ENCODE assay signal across 10 mouse cellular contexts in the genomic region with DNA sequence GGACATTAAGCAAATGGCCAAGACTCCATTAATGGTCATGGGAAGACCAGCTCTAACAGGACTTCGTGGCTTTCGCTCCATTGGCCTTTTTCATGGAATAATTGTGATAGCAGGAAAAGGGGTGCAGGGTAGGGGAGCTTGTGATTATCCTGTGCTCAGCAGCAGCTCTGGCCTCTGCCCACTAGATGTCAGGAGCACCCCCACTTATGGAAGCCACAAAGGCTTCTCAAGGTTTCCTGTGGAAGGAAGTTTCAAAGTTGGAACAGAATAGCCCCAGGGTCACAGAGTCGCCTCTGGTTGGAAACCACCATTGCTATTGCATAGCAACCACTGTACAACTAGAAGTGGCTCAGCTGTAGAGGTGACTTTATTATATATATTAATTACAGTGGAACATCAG. TPM values are rescaled to one million over a fixed set of nuclear protein-coding genes. Genes with fewer than 3 reads are reported as not detected.
DNase-seq lines count a peak whose midpoint lies in the region; ATAC-seq and TF ChIP-seq lines count a peak whose summit lies in the region.
"Had no signal": no experiment of that assay in that cellular context is flagged by ENCODE, and none has a peak within 500 bp of the region (broad histone marks: within the 10 kb centered on the region; RNA-seq: fewer than 3 reads in every experiment).

No protein-coding gene starts in this region.

- H3K27me3 ChIP-seq in hindbrain, postnatal 0 days (ENCODE audit: insufficient read depth, low read length), result no peaks in the 10 kb centered on the region
- H3K27me3 ChIP-seq in forebrain, embryonic 12.5 days, result no peaks in the 10 kb centered on the region

- H3K36me3 ChIP-seq in hindbrain, postnatal 0 days (ENCODE audit: insufficient read depth, low read length), result no peaks in the 10 kb centered on the region
- H3K36me3 ChIP-seq in forebrain, embryonic 12.5 days (replicated peaks), result peaks cover 16% of the 10 kb centered on the region

- TF ChIP-seq CTCF in hindbrain, postnatal 0 days (IDR thresholded peaks at IDR 0.05; ENCODE audit: low read depth), result peak; percentile 73

- peak; percentile 45; the same call in 1 of the 2 replicates for ATAC-seq in hindbrain, postnatal 0 days
- ATAC-seq in forebrain, embryonic 12.5 days (ENCODE audit: low FRiP score), result no peak

- no peaks in the 10 kb centered on the region for H3K4me1 ChIP-seq in hindbrain, postnatal 0 days (ENCODE audit: insufficient read depth, low read length)
- H3K4me1 ChIP-seq in forebrain, embryonic 12.5 days, result no peaks in the 10 kb centered on the region

- H3K9ac ChIP-seq in hindbrain, postnatal 0 days (replicated peaks; ENCODE audit: low read length), result no peak overlapping the region
- H3K9ac ChIP-seq in forebrain, embryonic 12.5 days, result no peak overlapping the region

- H3K27ac ChIP-seq in hindbrain, postnatal 0 days, result no peak overlapping the region
- H3K27ac ChIP-seq in forebrain, embryonic 12.5 days, result no peak overlapping the region

- DNase-seq in frontal cortex, postnatal 36 days (ENCODE audit: low spot score in 2 of 2), result peak; percentile 13 to 22
- DNase-seq in frontal cortex, postnatal 25 days (ENCODE audit: low spot score in 2 of 2), result no peak
- DNase-seq in A20 (ENCODE audit: low read depth, low spot score), result peak; percentile 12
- peak; percentile 60 for DNase-seq in cerebellum, adult 9-10 months
- peak; percentile 77 for DNase-seq in hindbrain, postnatal 0 days (ENCODE audit: low spot score)
- peak; percentile 42 for DNase-seq in lung, postnatal 36 days
- DNase-seq in urinary bladder, postnatal 14 days (ENCODE audit: low spot score), result no peak

- WGBS in hindbrain, postnatal 0 days, result 76% methylated on average over 3 of the region's 3 CpGs
- WGBS in forebrain, embryonic 12.5 days, result 90% methylated on average over 3 of the region's 3 CpGs

- no peaks in the 10 kb centered on the region for H3K9me3 ChIP-seq in hindbrain, postnatal 0 days (ENCODE audit: low read length)
- peaks cover 6% of the 10 kb centered on the region; the same call in 1 of the 2 replicates for H3K9me3 ChIP-seq in forebrain, embryonic 12.5 days

- H3K4me3 ChIP-seq in hindbrain, postnatal 0 days (ENCODE audit: low read length), result no peak overlapping the region
- no peak overlapping the region for H3K4me3 ChIP-seq in forebrain, embryonic 12.5 days (replicated peaks)

- no peak overlapping the region for H3K4me2 ChIP-seq in hindbrain, postnatal 0 days (ENCODE audit: low read depth, low read length)
- H3K4me2 ChIP-seq in forebrain, embryonic 12.5 days, result no peak overlapping the region

RNA-seq across cellular contexts. Expression of gene Caln1, which starts 48.8 kb away (rescaled TPM):
- 52.0 and 55.9 TPM in 2 replicates for total RNA-seq in hindbrain, postnatal 0 days (2014; rRNA removed)
- polyA plus RNA-seq in hindbrain, postnatal 0 days (2015; fragmentation: Nextera tagmentation; extraction: Ambion mirVana), result 55.0 and 55.4 TPM in 2 replicates
- polyA plus RNA-seq in forebrain, embryonic 12.5 days (2016; fragmentation: Nextera tagmentation; extraction: Ambion mirVana), result 0.79 and 0.86 TPM in 2 replicates
- polyA plus RNA-seq: liver, embryonic 16.5 days; spleen, adult 2 months had no signal

Comparison
In these comparisons a context has a peak if more than half of its experiments do, and no peak if none do; other contexts are left out.
1. DNase-seq: peak in frontal cortex, postnatal 36 days (2 of 2), A20 (single experiment), cerebellum, adult 9-10 months (single experiment), hindbrain, postnatal 0 days (single experiment) and lung, postnatal 36 days (single experiment); none in frontal cortex, postnatal 25 days (0 of 2) and urinary bladder, postnatal 14 days (single experiment).
2. RNA of gene Caln1, which starts 48.8 kb away (polyA plus RNA-seq): 55.0 to 55.4 TPM in hindbrain, postnatal 0 days; 0.79 to 0.86 TPM in forebrain, embryonic 12.5 days; every median in the first group is over 10 times any median in the second.